Mouse (Mus musculus): ENCODE results near the gene Atat1.

- no peak for TF ChIP-seq POLR2A (IDR thresholded peaks at IDR 0.05; ENCODE audit: control insufficient read depth, extremely low read depth, insufficient read depth, low read length, poor library complexity)
- TF ChIP-seq CTCF (IDR thresholded peaks at IDR 0.05; ENCODE audit: borderline replicate concordance, control insufficient read depth, extremely low read depth, insufficient read depth, low read length, poor library complexity): peak; percentile 10; the same call in 1 of the 2 replicates
Measured at GRCm38 (mm10) chr17:35866911-35867890, 42.7 kb downstream of the Atat1 start.

All from thymus, adult 2 months (tissue).